In genomic region chr10:80227166-80227539, GRCm38 (mm10) we compare ENCODE assay signal across 8 mouse cellular contexts. TPM values are rescaled to one million over a fixed set of nuclear protein-coding genes. Genes with fewer than 3 reads are reported as not detected.
A peak's percentile ranks its signal among the peaks of the same experiment; 100 is the strongest.
DNase-seq lines count a peak whose midpoint lies in the region; ATAC-seq and TF ChIP-seq lines count a peak whose summit lies in the region.

No protein-coding gene starts in this region.

- no peak for DNase-seq in liver, adult 2 months (ENCODE audit: extremely low read depth, low read depth, low spot score)
- no peak for DNase-seq in liver
- DNase-seq in embryonic facial prominence, embryonic 14.5 days (ENCODE audit: low spot score): peak; percentile 25
- DNase-seq in gastrocnemius, postnatal 14 days: no peak
- DNase-seq in frontal cortex, postnatal 10 days (ENCODE audit: low spot score in 2 of 2): no peak
- DNase-seq in cerebellum, adult 11 months: no peak

- 0 out of 2 replicates have a peak overlapping the region, but pooled peaks have one; percentile 4 for H3K27ac ChIP-seq in liver, adult 2 months (replicated peaks; ENCODE audit: insufficient read depth, low read depth, low read length)
- H3K27ac ChIP-seq in embryonic facial prominence, embryonic 14.5 days (replicated peaks; ENCODE audit: low read depth, low read length): peak overlapping the region; percentile 94
- H3K27ac ChIP-seq in intestine, embryonic 15.5 days: peak overlapping the region; percentile 92
- peak overlapping the region; percentile 96 for H3K27ac ChIP-seq in neural tube, embryonic 13.5 days (replicated peaks)

- H3K27me3 ChIP-seq in liver, adult 2 months (ENCODE audit: control insufficient read depth, insufficient read depth, low read length): no peaks in the 10 kb centered on the region
- H3K27me3 ChIP-seq in embryonic facial prominence, embryonic 14.5 days (replicated peaks; ENCODE audit: control insufficient read depth, insufficient read depth, low read length): no peaks in the 10 kb centered on the region
- H3K27me3 ChIP-seq in intestine, embryonic 15.5 days (replicated peaks): no peaks in the 10 kb centered on the region
- no peaks in the 10 kb centered on the region for H3K27me3 ChIP-seq in neural tube, embryonic 13.5 days

- peak overlapping the region; percentile 83 for H3K9ac ChIP-seq in liver, adult 2 months (ENCODE audit: low read depth, low read length)
- peak overlapping the region; percentile 93 for H3K9ac ChIP-seq in embryonic facial prominence, embryonic 14.5 days (ENCODE audit: low read depth, low read length)
- H3K9ac ChIP-seq in intestine, embryonic 15.5 days: peak overlapping the region; percentile 94
- peak overlapping the region; percentile 97 for H3K9ac ChIP-seq in neural tube, embryonic 13.5 days

- intact Hi-C loops in gastrocnemius, postnatal 14 days (cut with DNase I; ENCODE audit: low total_unique reads): no loop called here

- ATAC-seq in embryonic facial prominence, embryonic 14.5 days (ENCODE audit: low read depth): no peak
- no peak for ATAC-seq in intestine, embryonic 15.5 days
- peak; percentile 25 for ATAC-seq in neural tube, embryonic 13.5 days (ENCODE audit: low read depth)

- peak overlapping the region; percentile 96 for H3K4me2 ChIP-seq in embryonic facial prominence, embryonic 14.5 days (ENCODE audit: low read depth, low read length)
- peak overlapping the region; percentile 84 for H3K4me2 ChIP-seq in intestine, embryonic 15.5 days (replicated peaks)
- peak overlapping the region; percentile 94 for H3K4me2 ChIP-seq in neural tube, embryonic 13.5 days

- peak overlapping the region; percentile 80 for H3K4me3 ChIP-seq in liver, adult 2 months (ENCODE audit: insufficient read depth, low read depth, low read length)
- H3K4me3 ChIP-seq in embryonic facial prominence, embryonic 14.5 days (ENCODE audit: low read depth, low read length): peak overlapping the region; percentile 86
- peak overlapping the region; percentile 88 for H3K4me3 ChIP-seq in intestine, embryonic 15.5 days (replicated peaks)
- peak overlapping the region; percentile 83 for H3K4me3 ChIP-seq in neural tube, embryonic 13.5 days

- WGBS in liver, adult 2 months: 29% methylated on average over 10 of the region's 10 CpGs
- 2% methylated on average over 10 of the region's 10 CpGs for WGBS in embryonic facial prominence, embryonic 14.5 days
- WGBS in intestine, embryonic 15.5 days: 3% methylated on average over 10 of the region's 10 CpGs
- 5% methylated on average over 10 of the region's 10 CpGs for WGBS in neural tube, embryonic 13.5 days

- no peak for TF ChIP-seq POLR2A in liver, adult 2 months (IDR thresholded peaks at IDR 0.05; ENCODE audit: extremely low read depth, insufficient read depth, low read length)

- no peaks in the 10 kb centered on the region for H3K36me3 ChIP-seq in liver, adult 2 months (ENCODE audit: control insufficient read depth, insufficient read depth, low read length)
- H3K36me3 ChIP-seq in embryonic facial prominence, embryonic 14.5 days (ENCODE audit: control insufficient read depth, insufficient read depth, low read length): peaks cover 33% of the 10 kb centered on the region
- peaks cover 16% of the 10 kb centered on the region for H3K36me3 ChIP-seq in intestine, embryonic 15.5 days
- peaks cover 23% of the 10 kb centered on the region for H3K36me3 ChIP-seq in neural tube, embryonic 13.5 days

- no peaks in the 10 kb centered on the region for H3K9me3 ChIP-seq in embryonic facial prominence, embryonic 14.5 days (ENCODE audit: control insufficient read depth, low read length)
- H3K9me3 ChIP-seq in intestine, embryonic 15.5 days: no peaks in the 10 kb centered on the region
- no peaks in the 10 kb centered on the region for H3K9me3 ChIP-seq in neural tube, embryonic 13.5 days

- H3K79me2 ChIP-seq in liver, adult 2 months (ENCODE audit: control insufficient read depth, insufficient read depth, low read length): no peaks in the 10 kb centered on the region

- peaks cover 4% of the 10 kb centered on the region; the same call in 1 of the 2 replicates for H3K4me1 ChIP-seq in liver, adult 2 months (ENCODE audit: control insufficient read depth, insufficient read depth, low read length)
- peaks cover 29% of the 10 kb centered on the region for H3K4me1 ChIP-seq in embryonic facial prominence, embryonic 14.5 days (ENCODE audit: control insufficient read depth, insufficient read depth, low read length)
- peaks cover 23% of the 10 kb centered on the region for H3K4me1 ChIP-seq in intestine, embryonic 15.5 days (replicated peaks)
- H3K4me1 ChIP-seq in neural tube, embryonic 13.5 days (replicated peaks): peaks cover 49% of the 10 kb centered on the region

- TF ChIP-seq CTCF in liver, adult 2 months (IDR thresholded peaks at IDR 0.05; ENCODE audit: low read depth, low read length): no peak

RNA-seq across cellular contexts. Expression of gene Mum1, which starts 0.9 kb away (rescaled TPM):
- total RNA-seq in liver, adult 2 months (2014; rRNA removed): 7.1 and 8.7 TPM in 2 replicates
- 8.4 and 10.1 TPM in 2 replicates for polyA plus RNA-seq in liver, adult 2 months (2012; rRNA removed)
- polyA plus RNA-seq in embryonic facial prominence, embryonic 14.5 days (2014; fragmentation: Nextera tagmentation; extraction: Ambion mirVana): 50.8 and 52.1 TPM in 2 replicates
- 53.0 and 55.2 TPM in 2 replicates for polyA plus RNA-seq in intestine, embryonic 15.5 days (2015; fragmentation: Nextera tagmentation; extraction: Ambion mirVana)
- 46.5 and 60.7 TPM in 2 replicates for polyA plus RNA-seq in neural tube, embryonic 13.5 days (2015; fragmentation: Nextera tagmentation; extraction: Ambion mirVana)
- total RNA-seq in gastrocnemius, postnatal 14 days (2021): 10 to 100 TPM; 15.2 to 19.4 TPM

RNA-seq across cellular contexts. Expression of gene Ndufs7, which starts 21.8 kb away (rescaled TPM):
- 165 and 186 TPM in 2 replicates for total RNA-seq in liver, adult 2 months (2014; rRNA removed)
- 551 and 560 TPM in 2 replicates for polyA plus RNA-seq in liver, adult 2 months (2012; rRNA removed)
- polyA plus RNA-seq in embryonic facial prominence, embryonic 14.5 days (2014; fragmentation: Nextera tagmentation; extraction: Ambion mirVana): 360 and 370 TPM in 2 replicates
- polyA plus RNA-seq in intestine, embryonic 15.5 days (2015; fragmentation: Nextera tagmentation; extraction: Ambion mirVana): 467 and 534 TPM in 2 replicates
- 250 and 275 TPM in 2 replicates for polyA plus RNA-seq in neural tube, embryonic 13.5 days (2015; fragmentation: Nextera tagmentation; extraction: Ambion mirVana)
- 100 to 1,000 TPM; 423 to 474 TPM for total RNA-seq in gastrocnemius, postnatal 14 days (2021)

RNA-seq across cellular contexts. Expression of gene Gamt, which starts 33.7 kb away (rescaled TPM):
- 241 and 277 TPM in 2 replicates for total RNA-seq in liver, adult 2 months (2014; rRNA removed)
- 670 and 715 TPM in 2 replicates for polyA plus RNA-seq in liver, adult 2 months (2012; rRNA removed)
- polyA plus RNA-seq in embryonic facial prominence, embryonic 14.5 days (2014; fragmentation: Nextera tagmentation; extraction: Ambion mirVana): 124 and 139 TPM in 2 replicates
- polyA plus RNA-seq in intestine, embryonic 15.5 days (2015; fragmentation: Nextera tagmentation; extraction: Ambion mirVana): 71.0 and 112 TPM in 2 replicates
- 31.2 and 33.0 TPM in 2 replicates for polyA plus RNA-seq in neural tube, embryonic 13.5 days (2015; fragmentation: Nextera tagmentation; extraction: Ambion mirVana)
- total RNA-seq in gastrocnemius, postnatal 14 days (2021): 100 to 1,000 TPM; 232 to 267 TPM

RNA-seq across cellular contexts. Expression of gene Dazap1, which starts 34.1 kb away (rescaled TPM):
- total RNA-seq in liver, adult 2 months (2014; rRNA removed): 38.0 and 39.9 TPM in 2 replicates
- 39.9 and 43.5 TPM in 2 replicates for polyA plus RNA-seq in liver, adult 2 months (2012; rRNA removed)
- polyA plus RNA-seq in embryonic facial prominence, embryonic 14.5 days (2014; fragmentation: Nextera tagmentation; extraction: Ambion mirVana): 42.3 and 43.5 TPM in 2 replicates
- 53.1 and 57.0 TPM in 2 replicates for polyA plus RNA-seq in intestine, embryonic 15.5 days (2015; fragmentation: Nextera tagmentation; extraction: Ambion mirVana)
- polyA plus RNA-seq in neural tube, embryonic 13.5 days (2015; fragmentation: Nextera tagmentation; extraction: Ambion mirVana): 59.8 and 66.5 TPM in 2 replicates
- total RNA-seq in gastrocnemius, postnatal 14 days (2021): 10 to 100 TPM; 49.9 to 51.0 TPM

RNA-seq across cellular contexts. Expression of gene Efna2, which starts 47.9 kb away (rescaled TPM):
- total RNA-seq in liver, adult 2 months (2014; rRNA removed): under 0.01 and 0.07 TPM in 2 replicates
- 0.26 TPM in 2 replicates for polyA plus RNA-seq in liver, adult 2 months (2012; rRNA removed)
- polyA plus RNA-seq in embryonic facial prominence, embryonic 14.5 days (2014; fragmentation: Nextera tagmentation; extraction: Ambion mirVana): 20.9 and 23.6 TPM in 2 replicates
- 13.6 and 15.0 TPM in 2 replicates for polyA plus RNA-seq in intestine, embryonic 15.5 days (2015; fragmentation: Nextera tagmentation; extraction: Ambion mirVana)
- 34.0 and 34.8 TPM in 2 replicates for polyA plus RNA-seq in neural tube, embryonic 13.5 days (2015; fragmentation: Nextera tagmentation; extraction: Ambion mirVana)
- under 1 TPM; 0.58 to 0.98 TPM for total RNA-seq in gastrocnemius, postnatal 14 days (2021)

Comparison
In these comparisons a context has a peak if more than half of its experiments do, and no peak if none do; other contexts are left out.
1. H3K27ac ChIP-seq: peak in every context shown above with its lines; median percentile 96 in neural tube, embryonic 13.5 days; 94 in embryonic facial prominence, embryonic 14.5 days; 92 in intestine, embryonic 15.5 days; 4 in liver, adult 2 months.